Mouse (Mus musculus) ES-Bruce4 (cell line): ENCODE results near the gene Znrf1. TPM values are rescaled to one million over a fixed set of nuclear protein-coding genes. Genes with fewer than 3 reads are reported as not detected.

Experiments
- H3K27ac ChIP-seq: 2 replicates; pipeline ENCODE4 v1.5.1; 2012; ENCODE audit warnings: low read length, inconsistent platforms; ENCODE audit not compliant: insufficient read depth
- H3K27me3 ChIP-seq: 2 replicates; pipeline ENCODE4 v1.6.1; 2012; ENCODE audit warnings: mild to moderate bottlenecking, low read length, inconsistent platforms; ENCODE audit not compliant: control insufficient read depth, poor library complexity, insufficient read depth, severe bottlenecking
- H3K36me3 ChIP-seq: 2 replicates; pipeline ENCODE4 v1.6.1; 2012; ENCODE audit warnings: inconsistent platforms, mild to moderate bottlenecking, low read length, moderate library complexity; ENCODE audit not compliant: control insufficient read depth, poor library complexity, insufficient read depth, severe bottlenecking
- H3K4me1 ChIP-seq: one replicate; pipeline ENCODE4 v1.8.1; 2011; ENCODE audit warnings: low read length; ENCODE audit not compliant: control insufficient read depth, insufficient read depth
- H3K4me3 ChIP-seq: 2 replicates; pipeline ENCODE4 v1.5.1; 2011; ENCODE audit warnings: low read depth, mild to moderate bottlenecking, low read length
- H3K9ac ChIP-seq: 2 replicates; pipeline ENCODE4 v1.6.1; 2012; ENCODE audit warnings: low read depth, mild to moderate bottlenecking, inconsistent platforms; ENCODE audit not compliant: poor library complexity, severe bottlenecking
- H3K9me3 ChIP-seq: replicated peaks from 2 replicates; pipeline ENCODE4 v1.6.1; 2012; ENCODE audit warnings: mild to moderate bottlenecking, low read length, inconsistent platforms; ENCODE audit not compliant: control insufficient read depth, poor library complexity, insufficient read depth, severe bottlenecking
- CTCF ChIP-seq: IDR thresholded peaks from one replicate; pipeline ENCODE4 v1.8.1; 2011; ENCODE audit warnings: low read depth, low read length
- EP300 ChIP-seq: IDR thresholded peaks from 2 replicates; pipeline ENCODE4 v1.6.1; 2011; ENCODE audit warnings: low read depth, low read length; ENCODE audit not compliant: insufficient read depth
- POLR2A ChIP-seq: IDR thresholded peaks from one replicate; pipeline ENCODE4 v1.8.1; 2011; ENCODE audit warnings: low read length; ENCODE audit not compliant: insufficient read depth
- polyA plus RNA-seq: library from polyadenylated mRNA; stranded (reverse); fragments of >200 nt; gene quantifications from 2 replicates; pipeline ENCODE4 v1.2.4, GENCODE M21; 2011; ENCODE audit warnings: low read depth; ENCODE audit not compliant: missing spikeins, insufficient read depth, insufficient read length

Gene Znrf1
- polyA plus RNA-seq, 1 experiment, result 38.5 TPM

DNA sequence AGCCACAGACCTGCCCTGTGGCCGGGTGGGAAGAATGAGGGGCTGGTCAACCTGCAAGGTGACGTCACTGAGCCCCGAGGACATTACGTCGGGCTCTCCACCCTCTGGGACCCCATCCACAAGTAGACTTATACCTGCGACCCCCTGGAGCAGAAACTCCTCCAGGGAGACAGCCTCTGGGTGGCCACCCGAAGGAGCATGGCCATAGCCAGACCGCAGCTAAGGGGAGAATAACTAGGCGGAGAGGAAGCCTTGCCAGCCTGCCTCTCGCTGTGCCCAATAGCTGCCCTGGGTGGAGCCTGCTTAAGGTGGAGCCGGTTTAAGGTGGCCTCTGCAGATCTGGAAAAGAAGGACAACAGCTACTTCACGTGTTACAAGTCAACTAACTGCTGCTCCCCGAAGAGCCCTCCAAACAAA, 94.2 kb downstream of the Znrf1 start, which contains the start of gene Ldhd:
Gene Ldhd, minus strand, starts transcription at position 270 of the 417 bp plus-strand sequence.
- Histone ChIP-seq H3K27ac (no peak within 1 kb of the TSS), H3K36me3 (no peaks in the 10 kb centered on the region), H3K27me3 (no peaks in the 10 kb centered on the region), H3K9me3 (no peaks in the 10 kb centered on the region), H3K9ac (peak within 1 kb of the TSS; percentile 40), H3K4me1 (peaks cover 12% of the 10 kb centered on the region), H3K4me3 (peak within 1 kb of the TSS; percentile 21; the same call in 1 of the 2 replicates)
- no peak for TF ChIP-seq CTCF
- TF ChIP-seq EP300, result no peak
- no peak for TF ChIP-seq POLR2A

DNA sequence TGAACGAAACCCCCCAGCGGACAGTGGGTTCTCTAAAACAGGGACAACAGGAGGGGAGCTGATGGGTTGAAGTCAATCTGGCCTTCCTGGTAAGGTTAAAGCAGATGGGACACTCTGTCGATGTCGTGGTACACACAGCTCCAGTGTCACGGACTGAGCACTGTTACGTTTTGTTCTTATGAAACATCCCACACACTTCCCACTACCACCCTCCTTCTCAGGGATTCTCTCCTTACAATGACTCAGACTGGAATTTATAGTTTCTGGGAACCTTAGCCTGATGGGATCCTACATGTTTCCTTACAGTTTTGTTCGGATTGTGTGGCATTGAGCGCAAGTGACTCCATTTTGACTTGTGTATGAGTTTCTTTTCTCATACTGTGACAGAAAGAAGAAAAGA, 95.7 kb downstream of the Znrf1 start:
- H3K9me3 ChIP-seq, result no peaks in the 10 kb centered on the region
- no peak overlapping the region for H3K27ac ChIP-seq
- no peaks in the 10 kb centered on the region for H3K27me3 ChIP-seq
- H3K9ac ChIP-seq, result no peak overlapping the region
- H3K36me3 ChIP-seq, result no peaks in the 10 kb centered on the region
- H3K4me3 ChIP-seq, result no peak overlapping the region
- TF ChIP-seq EP300 (no peak), CTCF (no peak), POLR2A (no peak)
- H3K4me1 ChIP-seq, result peaks cover 11% of the 10 kb centered on the region

DNA sequence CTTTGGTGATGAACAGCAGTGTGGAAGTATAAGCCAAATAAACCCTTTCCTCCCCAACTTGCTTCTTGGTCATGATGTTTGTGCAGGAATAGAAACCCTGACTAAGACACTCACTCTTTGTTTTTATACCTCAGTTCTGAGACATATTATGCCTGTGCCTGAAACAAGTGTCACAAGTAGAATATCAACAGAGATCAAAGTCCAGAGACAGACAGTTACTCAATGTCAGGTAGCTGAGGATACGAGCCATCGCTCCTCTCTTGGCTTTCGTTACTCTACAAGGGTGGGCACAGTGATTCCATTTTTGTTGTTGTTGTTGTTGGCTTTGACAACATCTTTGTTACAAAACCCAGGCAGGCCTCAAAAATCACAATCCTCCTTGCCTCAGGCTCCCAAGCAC, 97.1 kb downstream of the Znrf1 start:
- H3K4me3 ChIP-seq, result no peak overlapping the region
- no peaks in the 10 kb centered on the region for H3K27me3 ChIP-seq
- no peak overlapping the region for H3K27ac ChIP-seq
- H3K36me3 ChIP-seq, result no peaks in the 10 kb centered on the region
- no peak overlapping the region for H3K9ac ChIP-seq
- peaks cover 4% of the 10 kb centered on the region for H3K4me1 ChIP-seq
- no peaks in the 10 kb centered on the region for H3K9me3 ChIP-seq
- no peak for TF ChIP-seq EP300
- no peak for TF ChIP-seq CTCF
- no peak for TF ChIP-seq POLR2A

DNA sequence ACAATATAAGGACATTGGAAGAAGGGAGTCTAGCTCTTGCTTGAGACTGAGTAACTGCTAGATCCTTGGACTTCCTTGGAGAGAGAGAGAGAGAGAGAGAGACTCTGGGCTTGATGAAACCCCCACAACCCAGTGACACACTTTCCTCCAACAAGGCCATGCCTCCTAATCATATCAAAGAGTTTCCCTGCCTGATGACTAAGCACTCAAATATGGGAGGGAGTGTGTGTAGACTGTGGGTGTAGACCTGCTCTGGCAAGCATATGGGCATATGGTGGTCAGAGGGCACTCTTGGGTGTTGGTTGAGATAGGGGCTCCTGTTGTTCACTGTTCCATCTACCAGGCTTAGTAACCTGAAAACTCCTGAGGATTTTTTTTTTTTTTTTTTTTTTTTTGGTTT, 102.2 kb downstream of the Znrf1 start:
- H3K4me1 ChIP-seq, result no peaks in the 10 kb centered on the region
- no peak overlapping the region for H3K4me3 ChIP-seq
- H3K9ac ChIP-seq, result no peak overlapping the region
- H3K27me3 ChIP-seq, result no peaks in the 10 kb centered on the region
- TF ChIP-seq EP300 (no peak), CTCF (no peak), POLR2A (no peak)
- no peaks in the 10 kb centered on the region for H3K9me3 ChIP-seq
- no peaks in the 10 kb centered on the region for H3K36me3 ChIP-seq
- H3K27ac ChIP-seq, result no peak overlapping the region

DNA sequence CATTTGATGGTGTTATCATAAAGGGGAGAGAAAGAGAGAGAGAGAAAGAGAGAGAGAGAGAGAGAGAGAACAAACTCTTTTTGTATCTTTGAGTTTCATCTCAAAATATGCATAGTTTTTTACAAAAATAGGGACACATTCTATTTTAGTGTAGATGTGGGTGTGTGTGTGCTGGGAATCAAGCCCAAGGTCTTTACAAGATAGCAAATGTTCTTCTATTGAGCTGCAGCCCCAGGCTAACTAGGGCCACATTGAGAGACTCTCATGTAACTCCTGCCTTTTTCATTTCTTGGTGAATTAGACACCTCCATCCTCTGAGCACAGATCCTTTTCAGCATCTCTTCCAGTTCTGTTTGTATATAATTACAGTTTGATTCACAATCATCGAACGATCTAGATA, 105.2 kb downstream of the Znrf1 start:
- Histone ChIP-seq H3K4me1 (peaks cover 1% of the 10 kb centered on the region), H3K27ac (no peak overlapping the region), H3K4me3 (no peak overlapping the region), H3K9me3 (no peaks in the 10 kb centered on the region), H3K36me3 (no peaks in the 10 kb centered on the region), H3K27me3 (no peaks in the 10 kb centered on the region), H3K9ac (no peak overlapping the region)
- TF ChIP-seq CTCF (no peak), EP300 (no peak), POLR2A (no peak)

DNA sequence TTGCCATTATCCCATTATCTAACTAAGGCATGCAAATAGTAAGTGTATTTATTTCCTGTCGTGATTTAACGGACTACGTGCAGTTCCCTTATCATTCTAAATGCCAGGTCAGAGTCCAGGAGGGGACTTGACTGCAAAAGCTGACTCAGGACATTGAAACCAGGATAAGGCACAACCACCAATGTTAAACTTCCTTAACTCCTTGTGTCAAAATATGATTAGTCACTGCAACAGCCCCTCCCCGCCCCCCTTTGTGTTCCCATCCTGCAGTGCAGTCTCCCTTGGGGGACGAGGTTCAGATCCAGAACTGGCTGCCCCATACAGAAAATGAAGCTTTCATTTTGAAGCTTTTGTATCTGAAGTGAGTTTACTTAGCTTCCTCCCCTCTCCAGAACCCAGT, 106.6 kb downstream of the Znrf1 start:
- Histone ChIP-seq H3K4me3 (peak overlapping the region; percentile 86), H3K9me3 (no peaks in the 10 kb centered on the region), H3K4me1 (peaks cover 1% of the 10 kb centered on the region), H3K27me3 (no peaks in the 10 kb centered on the region), H3K36me3 (no peaks in the 10 kb centered on the region; the same call in 1 of the 2 replicates), H3K9ac (peak overlapping the region; percentile 99), H3K27ac (peak overlapping the region; percentile 85)
- TF ChIP-seq POLR2A (no peak), EP300 (no peak)
